Mouse (Mus musculus) gastrocnemius, postnatal 10 days (tissue): Measurements from ENCODE around the gene Lhpp. TPM values are rescaled to one million over a fixed set of nuclear protein-coding genes. Genes with fewer than 3 reads are reported as not detected.
"Not testable (repeated sequence)": the region's sequence is repeated elsewhere in the genome, so short reads cannot be mapped to it uniquely, and the experiment has no call there.

Experiments used
- DNase-seq: peaks from one replicate; pipeline ENCODE4 v3.0.0; 2021; ENCODE audit warnings: mixed read lengths
- total RNA-seq, 2 experiments: library from RNA; stranded (reverse); gene quantifications; 2 replicates each; pipeline ENCODE4 v1.2.3; 2021

Lhpp gene
- total RNA-seq, 2 experiments from 2014 or later = 9.6 to 11.7 TPM

- DNase-seq = no peak
Measured at GRCm38 (mm10) chr7:132646514-132646913, 36.1 kb downstream of the Lhpp start.

DNA sequence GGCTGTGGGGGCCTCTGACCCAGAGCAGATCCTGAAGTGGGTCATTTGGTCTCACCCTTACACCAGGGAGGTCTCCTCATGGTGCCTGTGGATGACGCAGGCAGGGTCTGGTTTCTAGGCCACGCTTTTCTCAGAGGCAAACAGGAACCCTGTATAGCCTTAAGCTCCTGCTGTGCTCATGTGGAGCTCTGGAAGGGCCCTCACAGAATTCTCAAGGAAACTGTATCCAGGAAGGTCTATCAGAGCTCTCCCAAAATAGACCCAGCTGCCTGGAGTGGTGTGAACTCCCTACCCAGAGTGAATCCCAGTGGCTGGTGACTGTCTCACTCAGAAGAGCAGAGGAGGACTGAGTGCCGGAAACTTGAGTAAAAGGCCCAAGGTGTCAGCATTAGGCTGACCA lies 44.0 kb downstream of the Lhpp start:
- no peak for DNase-seq

DNA sequence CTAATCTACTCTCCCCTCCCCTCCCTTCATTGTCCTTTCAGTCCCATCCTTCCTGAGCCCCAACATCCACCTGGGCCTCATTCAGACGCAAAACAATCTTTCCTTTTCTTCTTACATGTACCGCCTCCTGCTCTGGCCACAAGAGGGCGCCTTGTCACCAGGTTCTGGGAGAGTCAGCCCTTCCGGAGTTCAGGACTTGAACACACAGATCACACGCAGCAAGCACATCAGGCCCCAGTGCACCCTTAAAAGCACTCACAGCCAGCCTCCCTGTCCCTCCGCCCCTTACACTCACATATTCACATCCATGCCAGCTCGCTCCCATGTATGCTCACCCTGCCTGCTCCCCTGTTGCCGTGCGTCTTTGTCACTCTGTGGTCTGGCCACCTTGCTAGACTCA lies 45.6 kb downstream of the Lhpp start:
- DNase-seq = peak; percentile 92

- DNase-seq = peak; percentile 99
Measured at GRCm38 (mm10) chr7:132656548-132656947, 46.1 kb downstream of the Lhpp start.

GRCm38 (mm10) chr7:132657371-132658057 lies 47.1 kb downstream of the Lhpp start:
- DNase-seq = no peak

- DNase-seq = peak; percentile 42
Measured at GRCm38 (mm10) chr7:132658058-132658450, 47.6 kb downstream of the Lhpp start.

- DNase-seq = no peak
Measured at GRCm38 (mm10) chr7:132658688-132659087, 48.2 kb downstream of the Lhpp start.

GRCm38 (mm10) chr7:132659633-132660032 lies 49.2 kb downstream of the Lhpp start:
- no peak for DNase-seq

- not testable (repeated sequence) for DNase-seq
Measured at GRCm38 (mm10) chr7:132662831-132663230, 52.4 kb downstream of the Lhpp start.

DNA sequence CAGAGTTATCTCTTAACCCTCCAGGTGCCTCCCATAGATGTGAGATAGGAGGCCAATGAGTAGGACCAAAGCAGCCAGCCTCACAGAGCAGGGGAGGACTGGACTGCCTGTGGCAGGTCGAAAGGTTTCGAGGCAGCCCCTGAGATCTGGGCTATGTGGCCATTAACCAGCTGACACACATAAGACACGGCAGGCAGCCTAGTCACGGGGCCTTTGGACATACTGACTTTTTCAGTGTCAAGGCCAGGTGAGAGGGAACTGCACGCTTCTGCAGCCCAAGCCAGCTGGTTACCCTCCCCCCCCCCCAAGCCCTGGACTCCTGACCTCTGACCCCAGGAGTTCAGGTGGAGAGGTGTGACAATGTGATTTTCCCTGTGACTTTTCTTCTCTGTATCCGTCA lies 54.4 kb downstream of the Lhpp start:
- DNase-seq = no peak

- no peak for DNase-seq
Measured at GRCm38 (mm10) chr7:132665664-132666382, 55.4 kb downstream of the Lhpp start.

GRCm38 (mm10) chr7:132666516-132666915 lies 56.1 kb downstream of the Lhpp start:
- DNase-seq = no peak

GRCm38 (mm10) chr7:132668604-132669003 lies 58.2 kb downstream of the Lhpp start:
- DNase-seq = no peak

- no peak for DNase-seq
Measured at GRCm38 (mm10) chr7:132669999-132670862, 59.8 kb downstream of the Lhpp start.

- peak; percentile 62 for DNase-seq
Measured at GRCm38 (mm10) chr7:132670863-132671165, 60.4 kb downstream of the Lhpp start.

- peak; percentile 49 for DNase-seq
Measured at GRCm38 (mm10) chr7:132672481-132672959, 62.1 kb downstream of the Lhpp start.

GRCm38 (mm10) chr7:132673931-132674755 lies 63.7 kb downstream of the Lhpp start:
- peak; percentile 72 for DNase-seq

DNA sequence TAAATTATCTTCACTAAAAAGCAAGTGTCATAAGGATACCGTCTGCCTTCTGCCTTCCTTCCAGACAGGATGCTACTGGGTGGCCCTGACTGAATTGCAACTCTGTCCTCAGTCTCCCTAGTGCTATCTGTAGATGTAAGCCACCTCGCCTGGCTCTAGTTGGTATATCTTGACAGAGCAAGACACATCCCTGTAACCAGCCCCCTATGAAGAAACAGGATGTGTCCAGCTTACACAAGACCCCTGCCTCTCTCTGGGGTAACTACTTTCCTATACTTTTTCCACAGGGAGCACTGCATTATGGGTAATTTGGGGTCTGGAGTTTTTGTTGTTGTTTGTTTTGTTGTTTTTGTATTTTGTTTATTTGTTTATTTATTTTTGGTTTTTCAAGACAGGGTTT lies 65.5 kb downstream of the Lhpp start:
- DNase-seq = no peak

- DNase-seq = no peak
Measured at GRCm38 (mm10) chr7:132679117-132679516, 68.7 kb downstream of the Lhpp start.

GRCm38 (mm10) chr7:132679549-132679948 lies 69.1 kb downstream of the Lhpp start:
- no peak for DNase-seq

DNA sequence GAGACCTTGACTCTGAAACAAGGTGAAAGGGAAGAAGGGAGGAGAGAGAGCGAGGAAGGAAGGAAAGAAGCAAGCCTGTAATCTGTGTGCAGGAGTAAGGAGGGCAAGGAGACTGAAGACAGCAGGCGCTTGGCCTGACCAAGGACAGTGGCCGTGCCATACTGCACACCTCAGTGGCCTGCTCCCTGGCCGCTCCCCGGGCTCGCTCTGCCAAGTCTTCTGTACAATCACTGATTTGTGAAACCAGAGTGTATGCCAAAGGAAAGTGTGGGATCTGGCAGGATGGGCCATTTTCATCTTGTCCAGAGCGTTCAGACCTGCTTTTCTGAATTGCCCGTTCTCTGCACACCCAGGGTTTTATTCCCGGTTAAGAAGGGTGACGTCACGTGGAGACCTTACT lies 70.9 kb downstream of the Lhpp start:
- DNase-seq = no peak

DNA sequence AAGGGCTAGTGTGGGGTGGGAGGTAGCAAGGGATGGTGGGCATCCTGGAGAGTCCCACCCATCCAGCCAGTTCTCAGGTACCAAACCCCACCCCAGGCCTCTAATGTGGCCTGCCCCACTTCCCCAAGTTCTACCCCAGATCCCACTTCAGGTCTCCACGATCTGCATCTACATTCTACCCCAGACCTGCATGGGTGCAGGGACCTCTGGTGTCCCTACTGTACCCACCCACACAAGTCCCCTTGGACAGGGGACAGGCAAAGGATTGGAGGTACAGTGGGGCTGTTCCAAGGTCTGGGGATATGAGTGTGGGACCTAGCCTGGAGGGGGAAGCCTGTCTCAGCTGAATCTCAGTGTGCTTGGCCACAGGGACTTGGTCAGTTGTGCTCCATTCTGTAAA lies 71.4 kb downstream of the Lhpp start:
- no peak for DNase-seq
